Mouse (Mus musculus): ENCODE results near the gene Ggta1.

DNA sequence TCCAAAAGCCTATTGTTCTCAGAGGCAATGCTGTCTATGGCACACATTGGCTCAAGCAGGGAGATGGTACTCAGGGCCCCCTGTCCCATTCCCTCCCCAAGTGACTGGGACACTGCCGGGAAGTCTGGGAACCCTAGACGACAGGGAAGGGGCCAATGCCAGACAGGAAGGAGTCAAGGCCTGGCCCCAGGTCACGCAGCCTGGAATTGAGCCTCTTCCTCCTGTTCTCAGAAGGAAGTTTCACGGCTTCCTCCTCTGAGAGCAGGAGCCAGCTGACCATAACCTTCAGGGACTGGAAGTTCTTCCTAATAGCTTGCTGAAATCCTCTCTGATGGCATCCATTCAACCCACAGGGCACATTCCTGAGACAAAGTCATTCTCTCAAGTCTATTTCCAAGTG lies 29.6 kb downstream of the Ggta1 start:
- TF ChIP-seq POLR2A (IDR thresholded peaks at IDR 0.05; ENCODE audit: insufficient read depth, low read depth, low read length) (peak; percentile 49), EP300 (IDR thresholded peaks at IDR 0.05; ENCODE audit: insufficient read depth, low read depth, low read length) (0 out of 2 replicates have a peak, but pooled peaks have one; percentile 51)
